Mouse (Mus musculus) brain, embryonic 14.5 days (tissue): ENCODE measurements around the gene Vmn1r21. TPM values are rescaled to one million over a fixed set of nuclear protein-coding genes. Genes with fewer than 3 reads are reported as not detected.
"Not testable (repeated sequence)": the region's sequence is repeated elsewhere in the genome, so short reads cannot be mapped to it uniquely, and the experiment has no call there.

ENCODE experiments used
- DNase-seq: peaks from one replicate; pipeline ENCODE4 v3.0.0-alpha.2; 2011; ENCODE audit warnings: low read depth
- CTCF ChIP-seq: fragments of 200-500 bp; IDR thresholded peaks from 2 replicates; pipeline ENCODE4 v1.5.1; 2012; ENCODE audit warnings: inconsistent platforms, mild to moderate bottlenecking, moderate library complexity, borderline replicate concordance; ENCODE audit not compliant: insufficient read depth, insufficient read length; ENCODE audit errors: extremely low read depth
- POLR2A ChIP-seq: fragments of 200-500 bp; IDR thresholded peaks from 2 replicates; pipeline ENCODE4 v1.6.1; 2012; ENCODE audit warnings: mild to moderate bottlenecking, inconsistent platforms, borderline replicate concordance; ENCODE audit not compliant: poor library complexity, insufficient read depth, insufficient read length, severe bottlenecking; ENCODE audit errors: extremely low read depth
- polyA plus RNA-seq: library from polyadenylated mRNA; depleted of rRNA; stranded (reverse); fragments of >200 nt; gene quantifications from 2 replicates; pipeline ENCODE4 v1.2.3, GENCODE M21; 2012; rRNA removed

Gene Vmn1r21
- polyA plus RNA-seq: not detected in 2 replicates

GRCm38 (mm10) chr6:57850286-57850685 is at the start of gene Vmn1r21:
TSS of gene Vmn1r21 (minus strand) at chr6:57850343.
- TF ChIP-seq CTCF (no peak), POLR2A (no peak)
- no peak for DNase-seq

- peak; percentile 86 for DNase-seq
- peak; percentile 74; the same call in 1 of the 2 replicates for TF ChIP-seq CTCF
- TF ChIP-seq POLR2A: no peak
Observed at GRCm38 (mm10) chr6:57859043-57860042, 9.2 kb upstream of the Vmn1r21 start.

- not testable (repeated sequence) for DNase-seq
Observed at GRCm38 (mm10) chr6:57851177-57851576, 1.0 kb upstream of the Vmn1r21 start.

GRCm38 (mm10) chr6:57839693-57840408 is 10.3 kb downstream of the Vmn1r21 start:
- DNase-seq: peak; percentile 86
- TF ChIP-seq POLR2A (no peak), CTCF (no peak)

GRCm38 (mm10) chr6:57825259-57825715 is 24.9 kb downstream of the Vmn1r21 start:
- no peak for DNase-seq

GRCm38 (mm10) chr6:57824422-57825258 is 25.5 kb downstream of the Vmn1r21 start, which contains the start of gene Vopp1:
TSS of gene Vopp1 (minus strand) at chr6:57825159.
- TF ChIP-seq POLR2A: peak; percentile 90
- TF ChIP-seq CTCF: no peak
- peak; percentile 92 for DNase-seq

More at GRCm38 (mm10) chr6:57825259-57825715, 24.9 kb downstream of the Vmn1r21 start:
- TF ChIP-seq CTCF (no peak), POLR2A (no peak)

GRCm38 (mm10) chr6:57823461-57823860 is 26.7 kb downstream of the Vmn1r21 start:
- no peak for DNase-seq

GRCm38 (mm10) chr6:57822648-57823410 is 27.3 kb downstream of the Vmn1r21 start:
- DNase-seq: peak; percentile 88
- no peak for TF ChIP-seq POLR2A
- no peak for TF ChIP-seq CTCF

More at GRCm38 (mm10) chr6:57823461-57823860, 26.7 kb downstream of the Vmn1r21 start:
- no peak for TF ChIP-seq POLR2A
- no peak for TF ChIP-seq CTCF

GRCm38 (mm10) chr6:57814436-57814940 is 35.7 kb downstream of the Vmn1r21 start:
- no peak for DNase-seq
- TF ChIP-seq POLR2A (no peak), CTCF (no peak)
